Mouse (Mus musculus) heart, adult 2 months (tissue): Measurements from ENCODE around the gene Hivep2.

Experiments used
- EP300 ChIP-seq: fragments of 200-500 bp; IDR thresholded peaks from 2 replicates; pipeline ENCODE4 v1.6.1; 2011; ENCODE audit warnings: low read depth, low read length, control low read depth; ENCODE audit not compliant: insufficient read depth
- POLR2A ChIP-seq: fragments of 200-500 bp; IDR thresholded peaks from 2 replicates; pipeline ENCODE4 v1.6.1; 2011; ENCODE audit warnings: mild to moderate bottlenecking, low read depth, low read length, control low read depth; ENCODE audit not compliant: insufficient read depth

- TF ChIP-seq EP300 (no peak), POLR2A (no peak)
Measured at GRCm38 (mm10) chr10:14115846-14116245, 150.0 kb downstream of the Hivep2 start.
